Mouse (Mus musculus): Measurements from ENCODE around the gene Cpa4.

DNA sequence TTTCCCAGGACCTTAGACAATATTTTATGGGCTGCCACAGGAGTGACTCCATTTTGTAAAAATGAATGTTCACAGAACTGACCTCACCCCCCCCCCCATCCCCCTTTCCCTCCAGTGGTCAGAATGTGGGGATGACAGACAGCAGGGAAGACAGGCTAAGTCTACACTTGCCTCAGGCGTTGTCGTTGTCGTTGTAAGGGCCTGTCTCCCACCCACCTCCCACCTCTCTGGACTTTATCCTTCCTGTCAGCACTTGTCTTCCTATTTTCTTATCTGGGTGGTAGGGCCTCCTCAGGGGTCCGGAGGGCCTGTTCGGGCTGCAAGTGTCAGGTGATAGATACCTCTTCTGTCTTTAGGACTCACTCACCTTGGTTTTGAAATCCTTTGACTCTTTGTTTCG is 25.9 kb upstream of the Cpa4 start:
- TF ChIP-seq POLR2A (IDR thresholded peaks at IDR 0.05; ENCODE audit: borderline replicate concordance, insufficient read depth, low read length) (no peak), CTCF (IDR thresholded peaks at IDR 0.05; ENCODE audit: borderline replicate concordance, insufficient read depth, low read depth, low read length) (no peak)
